Mouse (Mus musculus) granulocyte monocyte progenitor cell, adult 5-6 weeks (primary cell): Measurements from ENCODE around the gene Ythdf2. TPM values are rescaled to one million over a fixed set of nuclear protein-coding genes. Genes with fewer than 3 reads are reported as not detected.
A peak's percentile ranks its signal among the peaks of the same experiment; 100 is the strongest.

ENCODE experiments used
- ATAC-seq: replicated peaks from 2 replicates; pipeline ENCODE4 v1.8.0; 2016; ENCODE audit warnings: mild to moderate bottlenecking, moderate TSS enrichment, inconsistent platforms; ENCODE audit not compliant: poor library complexity, severe bottlenecking
- total RNA-seq, 2 experiments: library from RNA; stranded (forward) in 1 of 2; stranded (reverse) in 1 of 2; fragments of 200-712, 200-1000 nt in 1 of 2; fragments of >200 nt in 1 of 2; fragmentation: Nextera tagmentation in 1 of 2; gene quantifications; 2 replicates each; pipeline ENCODE4 v1.2.3; 2014 to 2017

The Ythdf2 gene
- total RNA-seq, 2 experiments from 2014 or later, result 65.3 to 81.8 TPM

GRCm38 (mm10) chr4:132165691-132166090 is 46.4 kb downstream of the Ythdf2 start:
- ATAC-seq, result no peak

DNA sequence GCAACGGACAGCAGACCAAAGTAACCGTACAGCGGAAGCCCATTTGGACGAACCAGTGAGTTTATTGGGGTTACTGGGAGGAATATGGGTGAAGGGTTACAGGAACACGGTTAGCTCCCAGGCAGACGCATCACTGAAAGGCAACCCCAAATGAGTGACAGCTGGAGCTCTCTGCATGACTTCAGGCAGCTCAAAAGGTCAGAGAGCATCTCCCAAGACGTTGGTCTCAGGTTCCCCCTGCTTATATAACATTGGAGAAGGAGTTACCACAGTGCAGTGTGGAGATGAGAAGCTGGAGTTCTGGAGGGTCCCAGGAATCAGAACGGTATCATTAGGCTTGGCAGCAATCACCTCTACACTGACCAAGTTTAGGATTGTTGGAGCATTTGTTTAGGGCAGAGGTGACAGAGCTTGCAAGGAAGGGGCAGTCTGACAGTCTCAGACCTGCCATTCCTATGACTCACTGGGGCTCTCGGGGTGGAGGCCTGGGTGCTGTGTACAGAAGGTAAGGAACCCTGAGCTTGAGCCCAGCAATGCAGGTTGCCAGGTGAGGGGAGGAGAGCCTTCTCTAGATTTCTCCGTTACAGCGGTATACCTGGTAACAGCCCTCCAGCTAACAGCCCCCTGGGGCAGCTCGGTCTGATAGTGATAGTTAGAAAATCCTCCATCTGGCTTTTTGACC is 55.0 kb downstream of the Ythdf2 start:
- ATAC-seq, result no peak

DNA sequence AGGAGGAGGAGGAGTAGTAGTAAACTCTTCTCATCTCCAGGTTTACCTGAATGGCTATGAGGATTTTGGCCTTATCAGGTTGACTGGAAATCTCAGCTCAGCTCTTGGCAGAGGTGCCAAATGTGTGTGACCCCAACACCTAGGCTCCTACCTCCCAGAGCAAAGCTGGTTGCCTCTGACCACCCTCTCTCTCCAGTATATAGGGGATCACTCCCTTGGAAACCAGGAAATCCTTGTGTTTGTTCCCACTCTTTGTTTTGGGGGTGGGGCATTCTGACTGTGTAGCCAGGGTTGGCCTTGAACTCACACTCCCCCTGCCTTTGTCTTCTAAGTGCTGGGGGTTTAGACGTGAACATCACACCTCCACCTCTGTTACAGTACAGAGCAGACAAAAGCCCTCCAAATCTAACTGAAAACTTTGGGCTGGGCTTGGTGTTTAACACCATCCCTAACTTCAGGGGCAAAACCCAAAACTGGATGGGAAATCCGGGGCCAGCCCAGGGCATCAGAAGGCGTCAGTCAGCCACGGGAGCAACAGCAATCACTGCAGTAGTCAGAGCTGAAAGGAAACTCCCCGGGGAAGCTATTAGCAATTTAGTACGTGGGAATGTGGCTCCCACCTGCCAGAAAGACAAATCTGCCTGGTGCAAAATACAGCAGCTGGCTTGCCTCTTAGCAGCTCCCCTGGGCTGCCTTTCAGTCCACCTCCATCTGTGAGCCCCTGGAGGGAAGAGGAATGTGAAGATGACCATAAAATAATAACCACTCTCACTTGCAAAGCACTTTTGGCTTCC is 57.0 kb downstream of the Ythdf2 start:
- no peak for ATAC-seq

DNA sequence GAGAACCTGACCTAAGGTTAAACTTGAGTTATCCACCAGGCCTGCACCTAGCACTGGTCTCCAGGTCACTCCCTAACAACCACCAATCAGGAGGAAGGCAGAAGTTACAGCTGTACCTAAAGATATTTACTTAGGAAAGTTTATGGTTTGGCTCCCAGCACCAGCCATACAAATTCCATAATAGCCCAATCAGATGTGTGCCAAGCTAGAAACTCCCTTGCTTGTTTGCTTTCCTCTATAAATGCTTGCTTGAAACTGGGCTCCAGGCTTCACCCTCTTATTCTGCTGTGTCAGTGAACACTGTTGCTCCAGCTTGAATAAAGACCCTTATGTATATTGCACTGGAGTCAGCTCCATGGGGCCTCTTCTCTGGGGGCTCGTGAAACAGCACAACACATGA is 60.4 kb downstream of the Ythdf2 start:
- no peak for ATAC-seq

GRCm38 (mm10) chr4:132146201-132146600 is 65.9 kb downstream of the Ythdf2 start:
- ATAC-seq, result no peak

DNA sequence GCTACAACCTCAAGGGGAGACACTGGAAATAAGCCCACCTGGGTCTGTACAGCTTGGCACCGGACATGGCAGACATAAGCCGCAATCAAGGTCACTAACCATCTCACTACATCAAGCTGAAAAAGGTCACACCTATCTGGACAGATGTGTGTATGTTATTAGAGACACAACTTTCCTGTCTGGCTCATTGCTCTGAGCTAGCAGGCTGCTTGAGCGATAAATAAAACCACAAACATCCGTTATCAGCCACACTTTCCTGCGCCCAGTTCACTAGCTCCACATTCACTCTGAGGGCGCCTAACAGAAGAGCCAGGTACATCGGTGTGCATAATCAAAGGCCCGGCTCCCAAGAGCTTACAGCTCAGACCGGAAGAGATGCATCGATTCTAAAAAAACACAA is 67.0 kb downstream of the Ythdf2 start:
- ATAC-seq, result no peak

- peak; percentile 55 for ATAC-seq
Measured at GRCm38 (mm10) chr4:132144080-132144841, 67.8 kb downstream of the Ythdf2 start, which contains the start of gene Oprd1. TSS of gene Oprd1 (minus strand) at chr4:132144486.

- ATAC-seq, result no peak
Measured at GRCm38 (mm10) chr4:132138640-132139039, 73.5 kb downstream of the Ythdf2 start.

DNA sequence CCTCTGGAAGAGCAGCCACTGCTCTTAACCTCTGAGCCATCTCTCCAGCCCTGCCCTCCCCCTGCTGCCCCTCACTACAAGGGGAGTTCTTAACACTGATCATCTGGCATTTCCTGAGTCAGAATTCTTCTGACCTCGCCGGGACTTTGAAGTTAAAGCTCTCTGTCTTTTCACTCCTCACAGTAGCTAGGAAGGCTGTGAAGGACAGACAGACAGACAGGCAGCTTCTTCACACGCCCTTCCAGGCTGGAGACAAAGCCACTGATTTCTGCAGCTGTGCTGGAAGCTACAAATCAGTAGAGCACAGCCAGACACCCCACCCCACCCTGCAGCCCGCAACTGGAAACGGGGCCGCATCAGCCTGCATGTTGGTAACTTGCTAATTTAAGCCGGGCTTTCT is 75.1 kb downstream of the Ythdf2 start:
- ATAC-seq, result no peak

Other genes starting within 250 kb of the Ythdf2 start
- not detected in 2 replicates for gene Gm10300, start 137.6 kb downstream of the Ythdf2 start, total RNA-seq (2014; fragmentation: Nextera tagmentation)
- 0.30 and 0.31 TPM in 2 replicates for gene Gm10300, start 137.6 kb downstream of the Ythdf2 start, total RNA-seq (2017)
- gene Epb41, start 137.0 kb downstream of the Ythdf2 start, total RNA-seq (2014; fragmentation: Nextera tagmentation), result 66.9 and 75.3 TPM in 2 replicates
- 51.4 and 53.0 TPM in 2 replicates for gene Epb41, start 137.0 kb downstream of the Ythdf2 start, total RNA-seq (2017)
- gene Oprd1, start 67.8 kb downstream of the Ythdf2 start, total RNA-seq (2014; fragmentation: Nextera tagmentation), result not detected in 2 replicates
- not detected in 2 replicates for gene Oprd1, start 67.8 kb downstream of the Ythdf2 start, total RNA-seq (2017)
- 16.8 and 20.9 TPM in 2 replicates for gene Gmeb1, start 49.3 kb upstream of the Ythdf2 start, total RNA-seq (2014; fragmentation: Nextera tagmentation)
- 15.3 and 18.0 TPM in 2 replicates for gene Gmeb1, start 49.3 kb upstream of the Ythdf2 start, total RNA-seq (2017)
- 23.1 and 25.5 TPM in 2 replicates for gene Taf12, start 62.1 kb upstream of the Ythdf2 start, total RNA-seq (2014; fragmentation: Nextera tagmentation)
- gene Taf12, start 62.1 kb upstream of the Ythdf2 start, total RNA-seq (2017), result 47.0 and 48.7 TPM in 2 replicates
- gene Rab42, start 91.1 kb upstream of the Ythdf2 start, total RNA-seq (2014; fragmentation: Nextera tagmentation), result 3.2 TPM in 1 of 2 replicates, not detected in the other
- not detected in 2 replicates for gene Rab42, start 91.1 kb upstream of the Ythdf2 start, total RNA-seq (2017)
- gene Trnau1ap, start 117.2 kb upstream of the Ythdf2 start, total RNA-seq (2014; fragmentation: Nextera tagmentation), result 29.7 and 36.3 TPM in 2 replicates
- 37.8 and 54.9 TPM in 2 replicates for gene Trnau1ap, start 117.2 kb upstream of the Ythdf2 start, total RNA-seq (2017)
- gene Rcc1, start 141.3 kb upstream of the Ythdf2 start, total RNA-seq (2014; fragmentation: Nextera tagmentation), result 58.8 and 68.9 TPM in 2 replicates
- gene Rcc1, start 141.3 kb upstream of the Ythdf2 start, total RNA-seq (2017), result 46.8 and 53.3 TPM in 2 replicates
- gene Phactr4, start 210.2 kb upstream of the Ythdf2 start, total RNA-seq (2014; fragmentation: Nextera tagmentation), result 29.2 and 36.8 TPM in 2 replicates
- 4.2 and 8.1 TPM in 2 replicates for gene Phactr4, start 210.2 kb upstream of the Ythdf2 start, total RNA-seq (2017)